Mouse (Mus musculus) layer of hippocampus, adult 2 months (tissue): Measurements from ENCODE around the gene Slc17a9. TPM values are rescaled to one million over a fixed set of nuclear protein-coding genes. Genes with fewer than 3 reads are reported as not detected.
A peak's percentile ranks its signal among the peaks of the same experiment; 100 is the strongest.

Experiments used
- DNase-seq, 2 experiments: peaks; one replicate each; pipeline ENCODE4 v3.0.0; 2022; ENCODE audit warnings: low spot score in 2 of 2
- H3K27ac ChIP-seq: fragments of 200-600 bp; 2 replicates; pipeline ENCODE4 v1.8.1; 2022
- H3K4me3 ChIP-seq: fragments of 200-600 bp; 2 replicates; pipeline ENCODE4 v1.8.1; 2022; ENCODE audit warnings: mild to moderate bottlenecking
- CTCF ChIP-seq: fragments of 200-600 bp; conservative IDR thresholded peaks from 2 replicates; pipeline ENCODE4 v1.8.1; 2022; ENCODE audit warnings: antibody characterized with exemption, mild to moderate bottlenecking, moderate library complexity
- total RNA-seq, 2 experiments: library from RNA; stranded (reverse); gene quantifications; 2 replicates each; pipeline ENCODE4 v1.2.3; 2021

Gene Slc17a9
- total RNA-seq, 2 experiments from 2014 or later, result 0.64 to 0.77 TPM

DNA sequence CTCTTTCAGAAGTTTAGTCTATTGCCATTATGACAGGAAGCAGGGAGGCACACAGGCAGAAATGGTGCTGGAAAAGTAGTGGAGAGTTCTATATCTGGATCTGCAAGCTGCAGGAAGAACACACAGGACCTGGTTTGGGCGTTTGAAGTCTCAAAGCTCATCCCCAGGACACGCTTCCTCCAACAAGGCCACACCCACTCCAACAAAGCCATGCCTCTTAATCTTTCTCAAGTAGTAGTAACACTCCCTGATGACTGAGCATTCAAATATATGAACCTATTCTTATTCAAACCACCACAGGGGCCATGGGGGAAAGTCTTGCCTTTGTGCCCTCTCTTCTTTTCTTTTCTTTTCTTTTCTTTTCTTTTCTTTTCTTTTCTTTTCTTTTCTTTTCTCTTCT is 55.2 kb downstream of the Slc17a9 start:
- H3K27ac ChIP-seq, result no peak overlapping the region
- TF ChIP-seq CTCF, result no peak
- no peak overlapping the region for H3K4me3 ChIP-seq
- DNase-seq, result no peak

- H3K27ac ChIP-seq, result no peak overlapping the region
- peak; percentile 89 for TF ChIP-seq CTCF
- peak in 1 of 2 experiments; percentile 63 for DNase-seq
- H3K4me3 ChIP-seq, result no peak overlapping the region
Measured at GRCm38 (mm10) chr2:180786732-180787131, 61.7 kb downstream of the Slc17a9 start.

GRCm38 (mm10) chr2:180787566-180788232 is 62.6 kb downstream of the Slc17a9 start:
- Histone ChIP-seq H3K27ac (peak overlapping the region; percentile 62), H3K4me3 (no peak overlapping the region)
- no peak for TF ChIP-seq CTCF
- DNase-seq, result peak in 1 of 2 experiments; percentile 63

- no peak for TF ChIP-seq CTCF
- H3K27ac ChIP-seq, result peak overlapping the region; percentile 62
- no peak for DNase-seq
- no peak overlapping the region for H3K4me3 ChIP-seq
Measured at GRCm38 (mm10) chr2:180788386-180788785, 63.3 kb downstream of the Slc17a9 start.

GRCm38 (mm10) chr2:180788843-180789242 is 63.8 kb downstream of the Slc17a9 start:
- Histone ChIP-seq H3K27ac (peak overlapping the region; percentile 53; the same call in 1 of the 2 replicates), H3K4me3 (no peak overlapping the region)
- TF ChIP-seq CTCF, result peak; percentile 22; the same call in 1 of the 2 replicates
- DNase-seq, result peak in 1 of 2 experiments; percentile 21

DNA sequence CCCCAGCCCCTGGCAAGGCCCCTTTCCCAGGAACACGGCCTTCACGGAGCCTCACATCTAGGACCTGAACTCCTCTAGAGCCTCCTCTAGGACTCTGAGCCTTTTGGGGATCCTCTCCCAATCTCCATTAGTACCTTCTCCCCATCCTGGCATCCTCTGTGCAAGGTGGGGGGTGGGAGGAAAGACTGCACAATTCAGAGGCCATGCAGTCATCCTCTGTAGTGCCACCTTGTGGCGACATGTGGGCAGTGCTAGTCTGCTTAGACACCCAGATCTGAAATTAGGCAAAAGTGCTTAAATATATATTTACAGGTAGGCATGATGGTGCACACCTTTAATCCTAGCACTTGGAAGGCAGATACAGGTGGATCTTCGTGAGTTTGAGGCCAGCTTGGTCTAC is 66.6 kb downstream of the Slc17a9 start:
- Histone ChIP-seq H3K4me3 (no peak overlapping the region), H3K27ac (no peak overlapping the region)
- peak; percentile 95 for TF ChIP-seq CTCF
- peak; percentile 58 to 69 for DNase-seq

Other genes starting within 250 kb of the Slc17a9 start
- gene Ntsr1, start 225.3 kb upstream of the Slc17a9 start, total RNA-seq, result 1 to 10 TPM; 3.7 TPM
- gene Mrgbp, start 144.0 kb upstream of the Slc17a9 start, total RNA-seq, result 10 to 100 TPM; 19.4 to 23.4 TPM
- 10 to 100 TPM; 36.2 to 40.6 TPM for gene Ogfr, start 136.0 kb upstream of the Slc17a9 start, total RNA-seq
- gene Col9a3, start 127.5 kb upstream of the Slc17a9 start, total RNA-seq, result 10 to 100 TPM in 1 of 2 experiments, 1 to 10 TPM in 1; 6.8 to 10.4 TPM
- gene Tcfl5, start 82.6 kb upstream of the Slc17a9 start, total RNA-seq, result under 1 TPM in 1 of 2 experiments, not detected in 1; 0.47 TPM
- gene Dido1, start 15.3 kb upstream of the Slc17a9 start, total RNA-seq, result 10 to 100 TPM; 58.3 to 60.7 TPM
- 10 to 100 TPM; 57.5 to 60.0 TPM for gene Gid8, start 15.1 kb upstream of the Slc17a9 start, total RNA-seq
- not detected for gene Bhlhe23, start 51.6 kb downstream of the Slc17a9 start, total RNA-seq
- 10 to 100 TPM; 54.1 to 54.2 TPM for gene Ythdf1, start 195.7 kb downstream of the Slc17a9 start, total RNA-seq
- not detected for gene Birc7, start 203.8 kb downstream of the Slc17a9 start, total RNA-seq
- gene Nkain4, start 229.4 kb downstream of the Slc17a9 start, total RNA-seq, result 10 to 100 TPM; 54.3 to 55.1 TPM
- gene Arfgap1, start 242.0 kb downstream of the Slc17a9 start, total RNA-seq, result 100 to 1,000 TPM; 139 to 144 TPM